Comparison of ENCODE assay signal across 8 mouse cellular contexts in the genomic region with DNA sequence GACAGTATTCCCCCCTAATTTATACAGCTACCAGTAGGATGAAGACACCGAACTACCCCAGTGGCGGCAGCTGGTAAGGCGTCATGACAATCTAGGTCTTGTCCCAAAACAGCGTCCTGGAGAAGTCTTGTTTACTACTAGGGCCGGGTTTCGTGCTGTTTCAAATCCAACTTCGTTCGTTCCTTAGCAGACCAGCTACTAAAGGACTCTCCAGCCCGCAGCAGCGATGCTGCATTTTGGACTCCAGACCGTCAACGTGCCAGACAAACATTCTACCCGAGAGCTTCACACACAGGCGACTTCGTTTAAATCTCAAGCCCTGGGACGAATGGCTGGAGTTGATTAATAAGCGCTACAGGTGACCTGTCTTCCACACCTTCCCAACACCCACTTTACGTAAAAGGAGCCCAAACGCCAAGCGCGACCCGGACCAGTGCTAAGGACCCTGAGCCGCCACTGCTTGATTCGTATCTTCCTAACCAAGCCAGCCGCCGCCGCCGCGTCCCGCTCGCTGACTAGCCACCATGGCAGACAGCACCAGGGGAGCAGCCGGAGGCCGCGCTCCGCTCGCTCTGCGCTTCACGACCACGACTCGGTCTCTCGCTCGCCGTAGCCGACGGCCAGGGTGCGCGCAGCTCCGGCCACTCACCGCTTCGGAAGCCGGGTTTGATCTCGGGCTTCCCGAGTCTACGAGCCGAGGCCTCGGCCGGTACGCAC. TPM values are rescaled to one million over a fixed set of nuclear protein-coding genes. Genes with fewer than 3 reads are reported as not detected.
A peak's percentile ranks its signal among the peaks of the same experiment; 100 is the strongest.
DNase-seq lines count a peak whose midpoint lies in the region; ATAC-seq and TF ChIP-seq lines count a peak whose summit lies in the region.

No protein-coding gene starts in this region.

- DNase-seq in left cerebral cortex, adult 2 months (ENCODE audit: extremely low spot score in 1 of 2, low spot score in 2 of 2), result peak; percentile 17 to 34
- no peak for DNase-seq in left cerebral cortex, postnatal 36 days (ENCODE audit: low spot score in 2 of 2)
- peak; percentile 37 for DNase-seq in adrenal gland, postnatal 25 days
- peak; percentile 60 for DNase-seq in midbrain, embryonic 14.5 days

- no peaks in the 10 kb centered on the region for H3K9me3 ChIP-seq in forebrain, embryonic 12.5 days
- no peaks in the 10 kb centered on the region for H3K9me3 ChIP-seq in limb, embryonic 15.5 days
- no peaks in the 10 kb centered on the region for H3K9me3 ChIP-seq in midbrain, embryonic 14.5 days (ENCODE audit: control insufficient read depth, low read length)

- peak overlapping the region; percentile 89 for H3K9ac ChIP-seq in forebrain, embryonic 12.5 days
- H3K9ac ChIP-seq in limb, embryonic 15.5 days, result peak overlapping the region; percentile 99
- peak overlapping the region; percentile 78 for H3K9ac ChIP-seq in midbrain, embryonic 14.5 days (replicated peaks; ENCODE audit: low read length)

- TF ChIP-seq POLR2A in testis, adult 2 months (IDR thresholded peaks at IDR 0.05; ENCODE audit: control insufficient read depth, low read depth, low read length), result no peak

- no peak; the same call in 1 of the 2 replicates for ATAC-seq in forebrain, embryonic 12.5 days (ENCODE audit: low FRiP score)
- peak; percentile 18 for ATAC-seq in inflammation-experienced regulatory T-cells, adult 6 months
- ATAC-seq in limb, embryonic 15.5 days (ENCODE audit: insufficient number of reproducible peaks, low FRiP score, low TSS enrichment, low read depth), result peak; percentile 32
- ATAC-seq in midbrain, embryonic 14.5 days (ENCODE audit: low FRiP score, low TSS enrichment), result peak; percentile 70

- H3K27me3 ChIP-seq in forebrain, embryonic 12.5 days, result no peaks in the 10 kb centered on the region
- H3K27me3 ChIP-seq in limb, embryonic 15.5 days, result no peaks in the 10 kb centered on the region
- H3K27me3 ChIP-seq in midbrain, embryonic 14.5 days (ENCODE audit: control insufficient read depth, insufficient read depth, low read length), result no peaks in the 10 kb centered on the region
- H3K27me3 ChIP-seq in testis, adult 2 months (ENCODE audit: control insufficient read depth, insufficient read depth, low read length), result no peaks in the 10 kb centered on the region

- intact Hi-C loops in left cerebral cortex, adult 2 months (cut with DNase I), result loop anchor here (10.0 kb wide), 1 partner anchor 1955 kb away; a partner anchor contains a TSS
- intact Hi-C loops in left cerebral cortex, postnatal 36 days (cut with DNase I), result no loop called here

- under 1% methylated on average over 58 of the region's 58 CpGs for WGBS in forebrain, embryonic 12.5 days
- under 1% methylated on average over 58 of the region's 58 CpGs for WGBS in limb, embryonic 15.5 days
- WGBS in midbrain, embryonic 14.5 days, result under 1% methylated on average over 58 of the region's 58 CpGs

- peak; percentile 47 for TF ChIP-seq CTCF in left cerebral cortex, adult 2 months (IDR thresholded peaks at IDR 0.05)
- no peak for TF ChIP-seq CTCF in testis, adult 2 months (IDR thresholded peaks at IDR 0.05; ENCODE audit: control insufficient read depth, insufficient read depth, insufficient replicate concordance, low read depth, low read length)

- peak overlapping the region; percentile 74 for H3K27ac ChIP-seq in left cerebral cortex, adult 2 months
- H3K27ac ChIP-seq in forebrain, embryonic 12.5 days, result peak overlapping the region; percentile 90
- peak overlapping the region; percentile 91 for H3K27ac ChIP-seq in limb, embryonic 15.5 days
- peak overlapping the region; percentile 90 for H3K27ac ChIP-seq in midbrain, embryonic 14.5 days (replicated peaks; ENCODE audit: low read depth, low read length)
- H3K27ac ChIP-seq in testis, adult 2 months (ENCODE audit: control insufficient read depth, insufficient read depth, low read depth, low read length), result peak overlapping the region; percentile 92

- peak overlapping the region; percentile 95 for H3K4me3 ChIP-seq in left cerebral cortex, adult 2 months
- peak overlapping the region; percentile 95 for H3K4me3 ChIP-seq in forebrain, embryonic 12.5 days (replicated peaks)
- H3K4me3 ChIP-seq in limb, embryonic 15.5 days, result peak overlapping the region; percentile 96
- H3K4me3 ChIP-seq in midbrain, embryonic 14.5 days (replicated peaks; ENCODE audit: low read depth, low read length), result peak overlapping the region; percentile 83
- peak overlapping the region; percentile 79 for H3K4me3 ChIP-seq in testis, adult 2 months (ENCODE audit: control insufficient read depth, low read depth, low read length)

- peaks cover 37% of the 10 kb centered on the region for H3K36me3 ChIP-seq in forebrain, embryonic 12.5 days (replicated peaks)
- H3K36me3 ChIP-seq in limb, embryonic 15.5 days, result peaks cover 37% of the 10 kb centered on the region
- H3K36me3 ChIP-seq in midbrain, embryonic 14.5 days (ENCODE audit: control insufficient read depth, insufficient read depth, low read length), result peaks cover 41% of the 10 kb centered on the region
- H3K36me3 ChIP-seq in testis, adult 2 months (ENCODE audit: control insufficient read depth, insufficient read depth, low read length), result no peaks in the 10 kb centered on the region

- peak overlapping the region; percentile 82 for H3K4me2 ChIP-seq in forebrain, embryonic 12.5 days
- H3K4me2 ChIP-seq in limb, embryonic 15.5 days, result peak overlapping the region; percentile 63
- peak overlapping the region; percentile 83 for H3K4me2 ChIP-seq in midbrain, embryonic 14.5 days (ENCODE audit: low read length)

- peaks cover 21% of the 10 kb centered on the region for H3K4me1 ChIP-seq in forebrain, embryonic 12.5 days
- peaks cover 14% of the 10 kb centered on the region for H3K4me1 ChIP-seq in limb, embryonic 15.5 days
- peaks cover 17% of the 10 kb centered on the region for H3K4me1 ChIP-seq in midbrain, embryonic 14.5 days (ENCODE audit: control insufficient read depth, insufficient read depth, low read length)
- H3K4me1 ChIP-seq in testis, adult 2 months (ENCODE audit: control insufficient read depth, insufficient read depth, low read length), result no peaks in the 10 kb centered on the region

RNA-seq across cellular contexts. Expression of a gene that starts 0.6 kb away (rescaled TPM):
- total RNA-seq in left cerebral cortex, adult 2 months (2021), result 100 to 1,000 TPM; 315 to 326 TPM
- 100 to 1,000 TPM; 305 to 329 TPM for total RNA-seq in left cerebral cortex, postnatal 36 days (2021)
- 602 and 744 TPM in 2 replicates for total RNA-seq in adrenal gland, postnatal 25 days (2021)
- 584 and 658 TPM in 2 replicates for polyA plus RNA-seq in forebrain, embryonic 12.5 days (2016; fragmentation: Nextera tagmentation; extraction: Ambion mirVana)
- polyA plus RNA-seq in inflammation-experienced regulatory T-cells, adult 6 months (2017; shearing (Covaris generic)), result 1,000 to 10,000 TPM; 1,409 to 2,029 (median 2,022) TPM
- polyA plus RNA-seq in limb, embryonic 15.5 days (2015; fragmentation: Nextera tagmentation; extraction: Ambion mirVana), result 695 and 892 TPM in 2 replicates
- polyA plus RNA-seq in midbrain, embryonic 14.5 days (2014; fragmentation: Nextera tagmentation; extraction: Ambion mirVana), result 612 and 730 TPM in 2 replicates
- polyA plus RNA-seq in testis, adult 2 months (2012; rRNA removed), result 979 and 1,049 TPM in 2 replicates

RNA-seq across cellular contexts. Expression of a gene that starts 20.4 kb away (rescaled TPM):
- 10 to 100 TPM; 54.5 to 55.0 TPM for total RNA-seq in left cerebral cortex, adult 2 months (2021)
- 10 to 100 TPM; 56.0 to 59.1 TPM for total RNA-seq in left cerebral cortex, postnatal 36 days (2021)
- total RNA-seq in adrenal gland, postnatal 25 days (2021), result 85.9 and 89.5 TPM in 2 replicates
- 250 and 263 TPM in 2 replicates for polyA plus RNA-seq in forebrain, embryonic 12.5 days (2016; fragmentation: Nextera tagmentation; extraction: Ambion mirVana)
- polyA plus RNA-seq in inflammation-experienced regulatory T-cells, adult 6 months (2017; shearing (Covaris generic)), result 100 to 1,000 TPM; 188 to 262 (median 188) TPM
- polyA plus RNA-seq in limb, embryonic 15.5 days (2015; fragmentation: Nextera tagmentation; extraction: Ambion mirVana), result 443 and 460 TPM in 2 replicates
- 223 and 240 TPM in 2 replicates for polyA plus RNA-seq in midbrain, embryonic 14.5 days (2014; fragmentation: Nextera tagmentation; extraction: Ambion mirVana)
- polyA plus RNA-seq in testis, adult 2 months (2012; rRNA removed), result 23.3 and 27.2 TPM in 2 replicates

Comparison
In these comparisons a context has a peak if more than half of its experiments do, and no peak if none do; other contexts are left out.
1. DNase-seq: peak in left cerebral cortex, adult 2 months (2 of 2), adrenal gland, postnatal 25 days (single experiment) and midbrain, embryonic 14.5 days (single experiment); none in left cerebral cortex, postnatal 36 days (0 of 2).
2. Peak in every context shown above with its lines, with median percentiles within 50 percentile points of each other: H3K27ac ChIP-seq, H3K4me3 ChIP-seq, H3K4me2 ChIP-seq and H3K9ac ChIP-seq.